Mouse (Mus musculus): ENCODE data around the gene Tmem209.

DNA sequence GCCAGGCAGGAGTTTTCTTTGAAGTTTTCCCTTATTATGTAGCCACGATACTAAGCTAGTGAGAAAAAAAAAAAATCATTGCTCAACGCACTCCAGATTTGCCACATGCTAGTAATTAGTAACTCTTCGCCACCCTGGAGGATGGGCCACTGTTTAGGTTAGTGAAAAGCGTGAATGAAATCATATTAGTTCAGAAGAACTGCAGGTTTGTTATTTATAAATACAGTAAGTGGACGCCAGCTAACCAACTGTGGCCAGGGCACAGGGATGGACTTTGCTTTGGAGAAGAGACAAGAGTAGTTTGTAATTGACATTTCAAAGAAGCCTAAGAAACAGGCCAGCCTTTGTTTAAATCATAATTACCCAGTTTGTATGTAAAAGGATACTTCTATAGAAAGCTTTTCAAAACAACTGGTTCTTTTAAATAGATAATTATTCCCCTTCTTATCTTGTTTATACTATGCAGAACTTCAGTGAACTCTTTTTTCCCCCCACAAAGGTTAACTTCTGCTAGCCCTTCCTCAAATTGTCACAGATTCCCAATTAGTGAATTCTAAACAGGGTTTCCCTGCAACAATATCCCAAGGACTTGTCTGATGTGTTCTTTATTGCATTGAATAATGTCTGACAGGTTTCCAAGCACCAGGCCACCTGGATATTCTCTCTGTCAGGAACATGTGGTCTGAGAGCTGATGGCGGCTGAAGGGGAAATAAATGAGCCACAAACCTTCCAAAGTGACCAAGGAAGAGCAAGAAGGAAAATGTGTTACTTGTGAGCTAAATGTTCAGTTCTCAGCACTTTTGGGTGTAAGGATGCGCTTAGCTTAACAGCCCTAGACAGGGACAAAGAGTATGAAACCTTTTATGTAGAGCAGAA is 16.1 kb upstream of the Tmem209 start:
- TF ChIP-seq CTCF (IDR thresholded peaks at IDR 0.05; ENCODE audit: low read depth) (no peak), EP300 (IDR thresholded peaks at IDR 0.05; ENCODE audit: low read depth) (no peak)
